Mouse (Mus musculus) liver, embryonic 15.5 days (tissue): ENCODE data around the gene 4921504E06Rik. TPM values are rescaled to one million over a fixed set of nuclear protein-coding genes. Genes with fewer than 3 reads are reported as not detected.

Source experiments
- ATAC-seq: fragments of 200-750 bp; cut with Nextera tagmentation; 2 replicates; pipeline ENCODE4 v1.8.0; 2017; ENCODE audit warnings: moderate number of reproducible peaks, mild to moderate bottlenecking, moderate library complexity; ENCODE audit not compliant: insufficient read depth
- H3K27ac ChIP-seq: fragments of 300-500 bp; sonication (generic); replicated peaks from 2 replicates; pipeline ENCODE4 v1.5.1; 2015; ENCODE audit warnings: mild to moderate bottlenecking, inconsistent platforms
- H3K27me3 ChIP-seq: fragments of 300-500 bp; sonication (generic); 2 replicates; pipeline ENCODE4 v1.6.1; 2015; ENCODE audit warnings: mild to moderate bottlenecking, inconsistent platforms
- H3K36me3 ChIP-seq: fragments of 300-500 bp; sonication (generic); replicated peaks from 2 replicates; pipeline ENCODE4 v1.6.1; 2015; ENCODE audit warnings: moderate library complexity, mild to moderate bottlenecking, inconsistent platforms
- H3K4me1 ChIP-seq: fragments of 300-500 bp; sonication (generic); replicated peaks from 2 replicates; pipeline ENCODE4 v1.6.1; 2015; ENCODE audit warnings: inconsistent platforms
- H3K4me2 ChIP-seq: fragments of 300-500 bp; sonication (generic); 2 replicates; pipeline ENCODE4 v1.6.1; 2015; ENCODE audit warnings: moderate library complexity, mild to moderate bottlenecking, inconsistent platforms
- H3K4me3 ChIP-seq: fragments of 300-500 bp; sonication (generic); replicated peaks from 2 replicates; pipeline ENCODE4 v1.5.1; 2015; ENCODE audit warnings: mild to moderate bottlenecking, inconsistent platforms
- H3K9ac ChIP-seq: fragments of 300-500 bp; sonication (generic); 2 replicates; pipeline ENCODE4 v1.6.1; 2015; ENCODE audit warnings: moderate library complexity, mild to moderate bottlenecking, inconsistent platforms
- H3K9me3 ChIP-seq: fragments of 300-500 bp; sonication (generic); replicated peaks from 2 replicates; pipeline ENCODE4 v1.6.1; 2016; ENCODE audit warnings: inconsistent platforms
- WGBS: fragments of 180-500 bp; shearing (Covaris S2); methylation state at CpG from one replicate; pipeline ENCODE4 v1.1.7; 2015; ENCODE audit warnings: mixed read lengths; ENCODE audit not compliant: insufficient replicate concordance; 5-methylcytosine and 5-hydroxymethylcytosine counted together
- polyA plus RNA-seq: library from polyadenylated mRNA; unstranded; fragments of >200 nt; fragmentation: Nextera tagmentation; extraction: Ambion mirVana; gene quantifications from 2 replicates; pipeline ENCODE4 v1.2.1, GENCODE M21; 2015

4921504E06Rik gene
- polyA plus RNA-seq, 1 experiment from 2014 or later: not detected

- no peak for ATAC-seq
These were observed 48.0 kb downstream of the 4921504E06Rik start for GRCm38 (mm10) chr2:19505744-19506143.

GRCm38 (mm10) chr2:19490262-19490661, 63.5 kb downstream of the 4921504E06Rik start:
- ATAC-seq: no peak
- no peaks in the 10 kb centered on the region for H3K36me3 ChIP-seq
- no peaks in the 10 kb centered on the region for H3K9me3 ChIP-seq
- no peak overlapping the region for H3K4me3 ChIP-seq
- no peak overlapping the region for H3K9ac ChIP-seq
- H3K4me2 ChIP-seq: no peak overlapping the region
- H3K27me3 ChIP-seq: no peaks in the 10 kb centered on the region
- 57% methylated on average over 3 of the region's 3 CpGs for WGBS
- no peak overlapping the region for H3K27ac ChIP-seq
- no peaks in the 10 kb centered on the region for H3K4me1 ChIP-seq

More at GRCm38 (mm10) chr2:19505744-19506143, 48.0 kb downstream of the 4921504E06Rik start:
- Histone ChIP-seq H3K27ac (no peak overlapping the region), H3K9me3 (no peaks in the 10 kb centered on the region), H3K4me3 (no peak overlapping the region), H3K36me3 (no peaks in the 10 kb centered on the region), H3K4me2 (no peak overlapping the region), H3K9ac (no peak overlapping the region), H3K4me1 (no peaks in the 10 kb centered on the region), H3K27me3 (no peaks in the 10 kb centered on the region)
- WGBS: 76% methylated on average over 1 of the region's 1 CpGs

- Histone ChIP-seq H3K27me3 (peaks cover 8% of the 10 kb centered on the region; the same call in 1 of the 2 replicates), H3K9me3 (no peaks in the 10 kb centered on the region), H3K4me1 (no peaks in the 10 kb centered on the region), H3K9ac (no peak overlapping the region), H3K36me3 (no peaks in the 10 kb centered on the region), H3K4me3 (no peak overlapping the region), H3K4me2 (no peak overlapping the region), H3K27ac (no peak overlapping the region)
- ATAC-seq: no peak
- WGBS: 22% methylated on average over 2 of the region's 2 CpGs
These were observed 91.8 kb downstream of the 4921504E06Rik start for GRCm38 (mm10) chr2:19461940-19462339.

- Histone ChIP-seq H3K4me1 (no peaks in the 10 kb centered on the region), H3K4me3 (no peak overlapping the region), H3K36me3 (no peaks in the 10 kb centered on the region), H3K4me2 (no peak overlapping the region), H3K9me3 (no peaks in the 10 kb centered on the region), H3K27me3 (peaks cover 38% of the 10 kb centered on the region), H3K9ac (no peak overlapping the region), H3K27ac (no peak overlapping the region)
- ATAC-seq: no peak
- 26% methylated on average over 2 of the region's 2 CpGs for WGBS
These were observed 94.9 kb downstream of the 4921504E06Rik start for GRCm38 (mm10) chr2:19458785-19459184.

- no peak for ATAC-seq
- Histone ChIP-seq H3K27ac (no peak overlapping the region), H3K27me3 (peaks cover 67% of the 10 kb centered on the region), H3K9me3 (no peaks in the 10 kb centered on the region), H3K36me3 (no peaks in the 10 kb centered on the region), H3K9ac (no peak overlapping the region), H3K4me2 (no peak overlapping the region), H3K4me1 (no peaks in the 10 kb centered on the region), H3K4me3 (no peak overlapping the region)
- WGBS: 18% methylated on average over 10 of the region's 10 CpGs
These were observed 97.7 kb downstream of the 4921504E06Rik start for GRCm38 (mm10) chr2:19455857-19456482.

GRCm38 (mm10) chr2:19455228-19455627, 98.5 kb downstream of the 4921504E06Rik start:
- WGBS: 7% methylated on average over 5 of the region's 5 CpGs
- Histone ChIP-seq H3K4me2 (no peak overlapping the region), H3K27ac (no peak overlapping the region), H3K9me3 (no peaks in the 10 kb centered on the region), H3K27me3 (peaks cover 74% of the 10 kb centered on the region), H3K4me1 (no peaks in the 10 kb centered on the region), H3K36me3 (no peaks in the 10 kb centered on the region), H3K9ac (no peak overlapping the region), H3K4me3 (no peak overlapping the region)
- no peak for ATAC-seq

- Histone ChIP-seq H3K4me1 (no peaks in the 10 kb centered on the region), H3K36me3 (no peaks in the 10 kb centered on the region), H3K9ac (no peak overlapping the region), H3K9me3 (no peaks in the 10 kb centered on the region), H3K4me2 (no peak overlapping the region), H3K27me3 (peaks cover 97% of the 10 kb centered on the region), H3K4me3 (no peak overlapping the region), H3K27ac (no peak overlapping the region)
- no peak for ATAC-seq
- WGBS: 2% methylated on average over 19 of the region's 19 CpGs
These were observed 101.1 kb downstream of the 4921504E06Rik start for GRCm38 (mm10) chr2:19452531-19453055.

- no peaks in the 10 kb centered on the region for H3K4me1 ChIP-seq
- H3K36me3 ChIP-seq: no peaks in the 10 kb centered on the region
- H3K4me2 ChIP-seq: no peak overlapping the region
- no peak overlapping the region for H3K4me3 ChIP-seq
- WGBS: 18% methylated on average over 4 of the region's 4 CpGs
- H3K9ac ChIP-seq: no peak overlapping the region
- peaks cover 98% of the 10 kb centered on the region for H3K27me3 ChIP-seq
- no peak for ATAC-seq
- H3K9me3 ChIP-seq: no peaks in the 10 kb centered on the region
- no peak overlapping the region for H3K27ac ChIP-seq
These were observed 104.4 kb downstream of the 4921504E06Rik start for GRCm38 (mm10) chr2:19449308-19449707.

- no peak overlapping the region for H3K27ac ChIP-seq
- H3K4me2 ChIP-seq: no peak overlapping the region
- H3K4me3 ChIP-seq: no peak overlapping the region
- 1% methylated on average over 31 of the region's 31 CpGs for WGBS
- ATAC-seq: no peak
- H3K4me1 ChIP-seq: no peaks in the 10 kb centered on the region
- no peaks in the 10 kb centered on the region for H3K9me3 ChIP-seq
- no peaks in the 10 kb centered on the region for H3K36me3 ChIP-seq
- H3K9ac ChIP-seq: no peak overlapping the region
- peaks cover 97% of the 10 kb centered on the region for H3K27me3 ChIP-seq
These were observed 105.5 kb downstream of the 4921504E06Rik start for GRCm38 (mm10) chr2:19448042-19448700.

- H3K4me1 ChIP-seq: no peaks in the 10 kb centered on the region
- H3K27ac ChIP-seq: no peak overlapping the region
- H3K4me3 ChIP-seq: no peak overlapping the region
- no peak overlapping the region for H3K4me2 ChIP-seq
- no peaks in the 10 kb centered on the region for H3K9me3 ChIP-seq
- H3K36me3 ChIP-seq: no peaks in the 10 kb centered on the region
- peaks cover 97% of the 10 kb centered on the region for H3K27me3 ChIP-seq
- ATAC-seq: no peak
- H3K9ac ChIP-seq: no peak overlapping the region
- 5% methylated on average over 7 of the region's 7 CpGs for WGBS
These were observed 107.0 kb downstream of the 4921504E06Rik start for GRCm38 (mm10) chr2:19446746-19447145.

GRCm38 (mm10) chr2:19445871-19446501, 107.7 kb downstream of the 4921504E06Rik start:
- no peaks in the 10 kb centered on the region for H3K4me1 ChIP-seq
- H3K4me3 ChIP-seq: no peak overlapping the region
- H3K27ac ChIP-seq: no peak overlapping the region
- no peak overlapping the region for H3K9ac ChIP-seq
- H3K4me2 ChIP-seq: no peak overlapping the region
- H3K27me3 ChIP-seq: peaks cover 96% of the 10 kb centered on the region
- no peak for ATAC-seq
- H3K36me3 ChIP-seq: no peaks in the 10 kb centered on the region
- 1% methylated on average over 67 of the region's 67 CpGs for WGBS
- no peaks in the 10 kb centered on the region for H3K9me3 ChIP-seq
